Mouse (Mus musculus) heart, adult 2 months (tissue): ENCODE data around the gene Wdr25.

ENCODE experiments used
- CTCF ChIP-seq: fragments of 200-600 bp; IDR thresholded peaks from 2 replicates; pipeline ENCODE4 v1.8.1; 2022; ENCODE audit warnings: antibody characterized with exemption, mild to moderate bottlenecking, moderate library complexity
- EP300 ChIP-seq: fragments of 200-500 bp; IDR thresholded peaks from 2 replicates; pipeline ENCODE4 v1.6.1; 2011; ENCODE audit warnings: low read depth, low read length, control low read depth; ENCODE audit not compliant: insufficient read depth
- POLR2A ChIP-seq: fragments of 200-500 bp; IDR thresholded peaks from 2 replicates; pipeline ENCODE4 v1.6.1; 2011; ENCODE audit warnings: mild to moderate bottlenecking, low read depth, low read length, control low read depth; ENCODE audit not compliant: insufficient read depth

DNA sequence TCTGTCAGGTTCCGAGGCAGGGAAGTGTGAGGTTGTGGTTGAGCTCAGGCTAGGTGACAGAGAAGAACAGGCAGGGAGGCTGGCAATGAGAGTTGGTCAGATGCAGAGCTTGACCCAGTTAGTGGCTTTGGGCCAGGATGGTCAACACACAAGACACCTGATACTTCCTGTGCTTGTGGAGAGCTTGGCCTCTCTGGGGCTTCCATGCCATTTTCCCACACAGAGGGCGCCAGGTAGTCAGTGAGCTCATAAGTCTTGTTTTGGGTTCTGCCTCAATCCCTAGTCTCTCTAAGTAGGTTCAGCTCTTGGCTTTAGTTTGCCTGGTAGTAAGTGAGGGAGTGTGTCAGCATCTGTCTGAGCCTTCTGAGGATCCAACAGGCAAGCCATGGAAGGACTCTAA, 19.0 kb downstream of the Wdr25 start:
- TF ChIP-seq CTCF (no peak), POLR2A (no peak), EP300 (no peak)
